Mouse (Mus musculus): Measurements from ENCODE around the gene H2-Ke6.

DNA sequence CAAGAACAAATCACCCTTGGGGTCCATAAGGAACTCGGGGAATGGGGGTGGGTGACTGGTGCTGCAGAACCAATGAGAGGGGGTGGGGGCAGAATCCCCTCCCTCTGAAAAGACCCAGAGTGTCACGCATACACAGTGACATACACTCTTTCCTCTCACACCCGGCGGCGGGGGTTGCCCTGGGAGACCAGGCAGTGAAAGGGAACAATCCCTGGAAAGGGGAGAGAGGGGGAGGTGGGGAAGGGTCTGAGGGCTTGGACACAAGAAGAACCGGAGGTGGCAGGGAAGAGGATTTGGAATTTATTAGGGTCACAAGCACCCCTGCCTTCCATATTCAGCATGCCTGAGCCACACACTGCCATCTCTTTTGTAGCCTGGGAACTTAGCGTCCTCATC is 2.1 kb downstream of the H2-Ke6 start:
- TF ChIP-seq EP300 (IDR thresholded peaks at IDR 0.05; ENCODE audit: low read depth), result no peak
- TF ChIP-seq CTCF (IDR thresholded peaks at IDR 0.05; ENCODE audit: low read depth), result no peak
